11 mouse cellular contexts compared by ENCODE assay signal in the genomic region with DNA sequence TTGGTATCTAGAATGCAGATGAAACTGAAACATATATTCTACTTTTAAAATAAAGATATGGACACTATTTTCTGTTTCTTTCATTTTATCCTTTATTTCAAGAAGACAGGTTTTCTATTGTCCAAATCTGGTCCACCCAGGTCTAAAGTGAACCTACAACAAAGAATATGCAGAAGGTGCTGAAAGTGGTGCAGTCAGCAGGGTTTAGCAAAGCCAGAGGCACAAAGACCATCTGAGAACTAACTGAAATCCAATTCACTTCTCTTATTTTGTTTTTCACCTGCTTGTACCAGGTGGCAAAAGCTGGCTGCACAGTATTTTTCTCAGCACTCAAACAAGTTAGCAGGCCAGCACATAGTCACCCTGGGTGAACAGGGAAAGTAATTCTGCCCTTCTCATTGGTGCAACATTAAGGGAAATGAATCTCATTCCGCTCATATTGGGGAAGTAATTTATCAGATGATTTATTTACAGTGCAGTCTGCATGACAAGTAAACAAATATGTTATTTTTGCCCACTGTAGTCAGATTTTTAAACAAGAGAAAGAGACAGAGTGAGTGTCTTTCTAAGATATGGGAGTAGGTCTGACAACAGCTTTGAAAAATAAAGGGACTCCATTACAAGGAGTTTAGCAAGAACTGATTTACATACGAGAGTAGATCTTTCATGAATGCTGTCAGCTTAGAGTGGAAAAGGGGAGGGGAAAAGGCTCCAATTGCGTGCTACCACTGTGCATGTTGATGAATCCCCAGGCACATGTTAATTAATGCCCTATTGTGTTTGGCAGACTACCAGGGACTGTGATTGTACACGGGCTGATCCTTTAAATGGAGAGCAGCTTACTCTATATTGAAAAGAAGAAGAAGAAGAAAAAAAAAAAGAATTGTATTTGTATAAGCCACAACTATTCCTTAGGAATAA.
DNase-seq lines count a peak whose midpoint lies in the region.
"Had no signal": no experiment of that assay in that cellular context is flagged by ENCODE, and none has a peak within 500 bp of the region (broad histone marks: within the 10 kb centered on the region; RNA-seq: fewer than 3 reads in every experiment).

No protein-coding gene starts in this region.

- intact Hi-C loops in heart, postnatal 36 days (cut with DNase I), result no loop called here

- no peak overlapping the region for H3K4me3 ChIP-seq in forebrain, embryonic 10.5 days
- H3K4me3 ChIP-seq in midbrain, embryonic 10.5 days, result no peak overlapping the region
- H3K4me3 ChIP-seq: limb, embryonic 13.5 days had no signal

- no peaks in the 10 kb centered on the region for H3K27me3 ChIP-seq in forebrain, embryonic 10.5 days (ENCODE audit: poor library complexity, severe bottlenecking)
- no peaks in the 10 kb centered on the region for H3K27me3 ChIP-seq in midbrain, embryonic 10.5 days (ENCODE audit: low read depth, poor library complexity, severe bottlenecking)
- H3K27me3 ChIP-seq: limb, embryonic 13.5 days had no signal

- no peaks in the 10 kb centered on the region for H3K9me3 ChIP-seq in forebrain, embryonic 10.5 days
- H3K9me3 ChIP-seq in midbrain, embryonic 10.5 days (replicated peaks), result no peaks in the 10 kb centered on the region
- H3K9me3 ChIP-seq: limb, embryonic 13.5 days had no signal

- 15% methylated on average over 4 of the region's 4 CpGs for WGBS in forebrain, embryonic 10.5 days
- WGBS in midbrain, embryonic 10.5 days, result 18% methylated on average over 4 of the region's 4 CpGs

- DNase-seq in right cerebral cortex, postnatal 10 days (ENCODE audit: low spot score in 2 of 2), result peak; percentile 34 to 54
- DNase-seq in right cerebral cortex, adult 2 months (ENCODE audit: low spot score in 2 of 2), result no peak
- DNase-seq in forebrain, embryonic 10.5 days (ENCODE audit: extremely low spot score, low spot score), result no peak
- peak; percentile 13 for DNase-seq in midbrain, embryonic 10.5 days (ENCODE audit: low spot score)
- no peak for DNase-seq in heart, postnatal 36 days
- DNase-seq in frontal cortex, postnatal 10 days (ENCODE audit: low spot score in 2 of 2), result no peak
- DNase-seq in frontal cortex, adult 2 months (ENCODE audit: extremely low spot score in 1 of 2, low spot score in 1 of 2), result no peak
- DNase-seq: adrenal gland, postnatal 36 days; gastrocnemius, postnatal 10 days; thymus, postnatal 36 days had no signal

- peak overlapping the region; percentile 83 for H3K27ac ChIP-seq in forebrain, embryonic 10.5 days
- peak overlapping the region; percentile 28; the same call in 1 of the 2 replicates for H3K27ac ChIP-seq in midbrain, embryonic 10.5 days (replicated peaks)
- H3K27ac ChIP-seq: limb, embryonic 13.5 days had no signal

- peaks cover 39% of the 10 kb centered on the region for H3K4me1 ChIP-seq in forebrain, embryonic 10.5 days
- H3K4me1 ChIP-seq in midbrain, embryonic 10.5 days, result peaks cover 21% of the 10 kb centered on the region
- H3K4me1 ChIP-seq: limb, embryonic 13.5 days had no signal

- H3K36me3 ChIP-seq in forebrain, embryonic 10.5 days (replicated peaks), result no peaks in the 10 kb centered on the region
- no peaks in the 10 kb centered on the region for H3K36me3 ChIP-seq in midbrain, embryonic 10.5 days
- H3K36me3 ChIP-seq: limb, embryonic 13.5 days had no signal

Comparison
In these comparisons a context has a peak if more than half of its experiments do, and no peak if none do; other contexts are left out.
1. DNase-seq: peak in right cerebral cortex, postnatal 10 days (2 of 2) and midbrain, embryonic 10.5 days (single experiment); none in right cerebral cortex, adult 2 months (0 of 2), forebrain, embryonic 10.5 days (single experiment), heart, postnatal 36 days (0 of 2), frontal cortex, postnatal 10 days (0 of 2) and frontal cortex, adult 2 months (0 of 2).